Mouse (Mus musculus): ENCODE data around the gene Dok1. TPM values are rescaled to one million over a fixed set of nuclear protein-coding genes. Genes with fewer than 3 reads are reported as not detected.

The Dok1 gene
- total RNA-seq, 2 experiments from 2014 or later: 3.7 to 4.3 TPM

DNA sequence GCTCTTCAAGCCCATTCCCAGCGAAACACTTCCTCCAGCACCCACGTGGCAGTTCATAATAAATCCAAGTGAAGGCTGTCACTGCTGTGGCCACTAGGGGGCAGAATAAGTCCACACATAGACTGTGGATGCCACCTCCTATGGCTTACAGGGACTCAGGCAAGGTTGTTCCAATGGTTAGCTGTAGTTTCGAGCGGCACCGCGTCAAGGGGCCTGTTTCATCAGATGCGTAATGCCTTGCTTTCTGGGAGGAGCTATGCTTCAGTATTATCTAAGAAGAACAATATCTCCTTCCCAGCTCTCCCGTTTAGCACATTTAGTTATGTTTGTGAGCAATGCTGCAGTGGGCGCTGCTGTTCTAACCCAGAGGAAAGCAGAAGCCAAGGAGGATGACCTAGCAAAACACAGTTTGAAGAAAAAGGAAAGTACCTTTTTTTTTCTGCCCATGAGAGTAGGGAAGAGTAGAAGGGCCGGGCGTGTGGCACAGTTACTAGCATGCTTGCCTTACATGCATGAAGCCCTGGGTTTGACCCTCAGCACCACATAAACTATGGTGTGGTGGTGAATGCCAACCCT is 36.4 kb downstream of the Dok1 start:
- intact Hi-C loops (cut with DNase I): loop anchor here (2.0 to 10.0 kb wide), 4 partner anchors 35 to 278 kb away; partner anchors contain the start of genes Dok1 and Loxl3
- peak; percentile 87 to 92 for DNase-seq

DNA sequence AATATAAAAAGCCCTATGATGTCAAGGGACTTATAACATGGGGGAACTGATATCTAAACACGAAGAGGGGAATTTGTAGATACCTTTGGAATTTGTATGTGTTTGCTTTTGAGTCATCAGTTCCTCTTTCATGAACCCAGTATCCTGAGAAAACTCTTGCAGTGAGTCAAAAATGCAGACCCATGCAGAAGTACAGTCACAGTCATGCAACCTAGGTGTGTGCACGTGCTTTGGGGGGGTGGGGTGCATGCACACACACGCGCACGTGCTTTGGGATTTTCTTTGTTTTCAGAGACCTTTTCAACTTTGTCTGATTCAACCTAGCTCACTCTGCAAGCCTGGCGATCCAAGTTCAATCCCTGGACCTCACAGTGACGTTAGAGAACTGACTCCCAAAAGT is 38.9 kb downstream of the Dok1 start:
- intact Hi-C loops (cut with DNase I): loop anchor here (10.0 kb wide), 1 partner anchor 280 kb away; no protein-coding TSS in a partner anchor

DNA sequence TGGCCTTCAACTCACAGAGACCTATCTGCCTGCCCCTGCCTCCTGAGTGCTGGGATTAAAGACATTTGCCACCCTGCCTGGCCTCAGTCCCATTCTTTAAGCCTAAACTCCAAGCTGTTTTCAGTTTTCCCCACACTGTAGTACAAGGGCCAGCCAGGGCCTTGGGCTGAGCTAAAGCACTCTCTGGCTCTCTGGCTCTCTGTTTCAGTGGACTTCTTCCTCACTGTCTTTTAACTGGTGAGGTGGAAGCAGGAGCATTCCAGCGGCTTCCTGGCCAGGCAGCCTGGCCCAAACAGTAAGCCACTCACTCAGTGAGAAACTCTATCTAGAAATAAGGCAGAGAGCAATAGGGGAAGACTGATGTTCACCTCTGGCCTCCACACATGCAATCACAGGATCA is 39.6 kb downstream of the Dok1 start:
- intact Hi-C loops (cut with DNase I): loop anchor here (10.0 kb wide), 1 partner anchor 281 kb away; no protein-coding TSS in a partner anchor
- no peak for DNase-seq

More for the DNA sequence above, 38.9 kb downstream of the Dok1 start:
- DNase-seq: no peak

DNA sequence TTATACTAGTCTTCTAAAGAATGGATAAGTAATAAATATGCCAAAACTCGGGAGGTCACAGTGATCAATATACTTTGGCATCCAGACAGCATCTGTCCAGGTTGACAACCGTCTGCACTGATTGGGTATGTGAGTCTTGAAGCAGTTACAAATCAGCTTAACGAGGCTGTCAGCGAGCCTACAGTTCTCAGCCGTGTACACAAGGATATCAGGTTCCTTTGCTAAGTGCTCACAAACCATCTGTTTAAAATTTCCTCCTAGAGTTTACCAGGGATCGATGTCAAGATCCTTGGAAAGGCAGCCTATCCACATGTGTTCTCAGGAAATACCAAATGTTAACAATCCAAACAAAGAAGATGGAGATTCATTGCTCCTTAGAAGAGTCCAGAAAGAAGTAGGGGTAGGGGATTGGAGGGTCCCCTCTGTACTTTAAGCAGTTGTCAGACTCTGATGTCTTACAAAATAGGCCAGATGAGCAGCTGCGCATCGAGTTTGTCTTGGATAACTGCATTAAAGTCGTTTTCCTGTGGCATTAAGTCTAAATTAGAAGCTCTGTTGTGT is 45.8 kb downstream of the Dok1 start:
- intact Hi-C loops (cut with DNase I): no loop called here
- DNase-seq: no peak

Small RNA genes within 50 kb of the gene (microRNA-seq; reads per million reads assigned to microRNA genes)
- 0.60 to 0.81 reads per million in 2 experiments for gene Mir7040

Other genes starting within 250 kb of the Dok1 start
- under 1 TPM; 0.29 to 0.33 TPM for gene Sema4f, start 93.7 kb downstream of the Dok1 start, total RNA-seq (2021)
- gene M1ap, start 86.6 kb downstream of the Dok1 start, total RNA-seq (2021): under 1 TPM in 1 of 2 experiments, not detected in 1; 0.14 TPM
- 1 to 10 TPM; 3.9 to 4.9 TPM for gene Loxl3, start 702 bp upstream of the Dok1 start, total RNA-seq (2021)
- 10 to 100 TPM; 82.7 to 85.5 TPM for gene Aup1, start 21.1 kb upstream of the Dok1 start, total RNA-seq (2021)
- gene Htra2, start 21.8 kb upstream of the Dok1 start, total RNA-seq (2021): 10 to 100 TPM; 30.2 to 34.6 TPM
- under 1 TPM; 0.57 to 0.61 TPM for gene Dqx1, start 24.4 kb upstream of the Dok1 start, total RNA-seq (2021)
- not detected for gene Tlx2, start 36.8 kb upstream of the Dok1 start, total RNA-seq (2021)
- 1 to 10 TPM; 6.7 to 7.8 TPM for gene Pcgf1, start 44.4 kb upstream of the Dok1 start, total RNA-seq (2021)
- 1 to 10 TPM in 1 of 2 experiments, under 1 TPM in 1; 0.38 to 1.1 TPM for gene Lbx2, start 52.9 kb upstream of the Dok1 start, total RNA-seq (2021)
- gene Ccdc142, start 68.1 kb upstream of the Dok1 start, total RNA-seq (2021): 1 to 10 TPM; 1.0 to 1.8 TPM
- gene Gm42688, start 68.1 kb upstream of the Dok1 start, total RNA-seq (2021): 1 to 10 TPM; 1.4 to 1.6 TPM
- 100 to 1,000 TPM; 133 to 136 TPM for gene Mrpl53, start 75.6 kb upstream of the Dok1 start, total RNA-seq (2021)
- 10 to 100 TPM; 10.4 to 11.4 TPM for gene Mogs, start 82.0 kb upstream of the Dok1 start, total RNA-seq (2021)
- 10 to 100 TPM; 72.4 to 80.1 TPM for gene Wbp1, start 88.1 kb upstream of the Dok1 start, total RNA-seq (2021)
- 10 to 100 TPM; 14.2 to 15.3 TPM for gene Ino80b, start 92.0 kb upstream of the Dok1 start, total RNA-seq (2021)
- gene Rtkn, start 102.0 kb upstream of the Dok1 start, total RNA-seq (2021): 1 to 10 TPM; 6.9 to 8.0 TPM
- gene Wdr54, start 122.9 kb upstream of the Dok1 start, total RNA-seq (2021): 1 to 10 TPM; 1.1 to 1.3 TPM
- gene 1700003E16Rik, start 122.9 kb upstream of the Dok1 start, total RNA-seq (2021): under 1 TPM in 1 of 2 experiments, not detected in 1; 0.26 TPM
- gene Dctn1, start 132.4 kb upstream of the Dok1 start, total RNA-seq (2021): 100 to 1,000 TPM; 121 to 128 TPM
- under 1 TPM in 1 of 2 experiments, not detected in 1; 0.10 TPM for gene Slc4a5, start 186.4 kb upstream of the Dok1 start, total RNA-seq (2021)